Mouse (Mus musculus) thymus, postnatal 10 days (tissue): Measurements from ENCODE around the gene Folr1.

ENCODE experiments used
- DNase-seq, 2 experiments: peaks; one replicate each; pipeline ENCODE4 v3.0.0; 2021; ENCODE audit warnings: low spot score in 2 of 2

The Folr1 gene

GRCm38 (mm10) chr7:101870629-101871028, at the start of gene Folr1:
Gene Folr1, minus strand, starts transcription at chr7:101870788.
- no peak for DNase-seq

- DNase-seq = peak in 1 of 2 experiments; percentile 47
Measured at GRCm38 (mm10) chr7:101918071-101918470, 47.5 kb upstream of the Folr1 start.

GRCm38 (mm10) chr7:101911982-101912381, 41.4 kb upstream of the Folr1 start:
- DNase-seq = no peak

GRCm38 (mm10) chr7:101910138-101910537, 39.5 kb upstream of the Folr1 start:
- DNase-seq = no peak

- DNase-seq = no peak
Measured at GRCm38 (mm10) chr7:101908367-101908766, 37.8 kb upstream of the Folr1 start.

GRCm38 (mm10) chr7:101906696-101907095, 36.1 kb upstream of the Folr1 start:
- no peak for DNase-seq

GRCm38 (mm10) chr7:101906287-101906681, 35.7 kb upstream of the Folr1 start, which contains the start of gene Tomt:
Gene Tomt, minus strand, starts transcription at chr7:101906359.
- DNase-seq = no peak

- DNase-seq = peak; percentile 93 to 95
Measured at GRCm38 (mm10) chr7:101905561-101906286, 35.1 kb upstream of the Folr1 start, which contains the start of gene Lamtor1. Gene Lamtor1, plus strand, starts transcription at chr7:101905904.

GRCm38 (mm10) chr7:101902846-101903245, 32.3 kb upstream of the Folr1 start:
- DNase-seq = no peak

- no peak for DNase-seq
Measured at GRCm38 (mm10) chr7:101901969-101902368, 31.4 kb upstream of the Folr1 start.

GRCm38 (mm10) chr7:101900331-101901097, 29.9 kb upstream of the Folr1 start:
- DNase-seq = no peak

- peak; percentile 94 to 96 for DNase-seq
Measured at GRCm38 (mm10) chr7:101896104-101897066, 25.8 kb upstream of the Folr1 start.

- DNase-seq = no peak
Measured at GRCm38 (mm10) chr7:101895695-101896094, 25.1 kb upstream of the Folr1 start.

GRCm38 (mm10) chr7:101888460-101888859, 17.9 kb upstream of the Folr1 start:
- DNase-seq = no peak

GRCm38 (mm10) chr7:101886274-101886673, 15.7 kb upstream of the Folr1 start:
- DNase-seq = no peak

GRCm38 (mm10) chr7:101884160-101884559, 13.6 kb upstream of the Folr1 start:
- no peak for DNase-seq

GRCm38 (mm10) chr7:101882413-101883154, 12.0 kb upstream of the Folr1 start:
- no peak for DNase-seq

- DNase-seq = no peak
Measured at GRCm38 (mm10) chr7:101880855-101881254, 10.3 kb upstream of the Folr1 start.

- DNase-seq = no peak
Measured at GRCm38 (mm10) chr7:101875978-101876377, 5.4 kb upstream of the Folr1 start.

- DNase-seq = no peak
Measured at GRCm38 (mm10) chr7:101871296-101871695, 708 bp upstream of the Folr1 start.

- DNase-seq = no peak
Measured at GRCm38 (mm10) chr7:101869163-101869500, 1.5 kb downstream of the Folr1 start.
